In genomic region chr10:25426814-25427213, GRCm38 (mm10) we compare ENCODE assay signal across 12 mouse cellular contexts.
DNase-seq lines count a peak whose midpoint lies in the region; ATAC-seq and TF ChIP-seq lines count a peak whose summit lies in the region.
"Had no signal": no experiment of that assay in that cellular context is flagged by ENCODE, and none has a peak within 500 bp of the region (broad histone marks: within the 10 kb centered on the region; RNA-seq: fewer than 3 reads in every experiment).

No protein-coding gene starts in this region.

- ATAC-seq in lung, embryonic 14.5 days (ENCODE audit: insufficient read depth), result peak; percentile 57
- ATAC-seq in heart, postnatal 0 days (ENCODE audit: insufficient read depth, low read depth), result peak; percentile 37

- H3K27ac ChIP-seq in lung, embryonic 14.5 days (ENCODE audit: low read depth), result peak overlapping the region; percentile 90
- peak overlapping the region; percentile 72 for H3K27ac ChIP-seq in heart, postnatal 0 days (ENCODE audit: low read depth)
- H3K27ac ChIP-seq: liver, embryonic 13.5 days had no signal

- peak overlapping the region; percentile 19 for H3K4me2 ChIP-seq in lung, embryonic 14.5 days
- peak overlapping the region; percentile 26; the same call in 1 of the 2 replicates for H3K4me2 ChIP-seq in heart, postnatal 0 days (ENCODE audit: low read depth, low read length)

- no peak overlapping the region for H3K4me3 ChIP-seq in lung, embryonic 14.5 days (ENCODE audit: low read depth, low read length)
- H3K4me3 ChIP-seq in heart, postnatal 0 days (ENCODE audit: low read depth, low read length), result no peak overlapping the region
- H3K4me3 ChIP-seq: liver, embryonic 13.5 days had no signal

- TF ChIP-seq CTCF in lung, embryonic 14.5 days (IDR thresholded peaks at IDR 0.05; ENCODE audit: low read depth), result no peak
- TF ChIP-seq CTCF in heart, postnatal 0 days (IDR thresholded peaks at IDR 0.05; ENCODE audit: low read depth), result no peak

- H3K9ac ChIP-seq in lung, embryonic 14.5 days, result no peak overlapping the region
- no peak overlapping the region for H3K9ac ChIP-seq in heart, postnatal 0 days (replicated peaks; ENCODE audit: low read depth, low read length)
- H3K9ac ChIP-seq: liver, embryonic 13.5 days had no signal

- no peaks in the 10 kb centered on the region for H3K36me3 ChIP-seq in lung, embryonic 14.5 days (ENCODE audit: insufficient read depth)
- no peaks in the 10 kb centered on the region for H3K36me3 ChIP-seq in heart, postnatal 0 days (replicated peaks; ENCODE audit: control insufficient read depth, insufficient read depth, low read length)
- H3K36me3 ChIP-seq: liver, embryonic 13.5 days had no signal

- WGBS in lung, embryonic 14.5 days, result 10% methylated on average over 4 of the region's 4 CpGs
- WGBS in heart, postnatal 0 days, result 25% methylated on average over 4 of the region's 4 CpGs

- no peaks in the 10 kb centered on the region for H3K27me3 ChIP-seq in lung, embryonic 14.5 days (ENCODE audit: insufficient read depth, low read length)
- no peaks in the 10 kb centered on the region for H3K27me3 ChIP-seq in heart, postnatal 0 days (ENCODE audit: control insufficient read depth, insufficient read depth, low read length)
- H3K27me3 ChIP-seq: liver, embryonic 13.5 days had no signal

- peak; percentile 90 for DNase-seq in heart, adult 11 months
- DNase-seq in heart, postnatal 25 days (ENCODE audit: low spot score), result no peak
- DNase-seq in lung, embryonic 14.5 days, result peak; percentile 56
- DNase-seq in lung, postnatal 25 days (ENCODE audit: low spot score), result no peak
- DNase-seq in heart, postnatal 0 days (ENCODE audit: low spot score), result peak; percentile 34
- DNase-seq in lung, postnatal 36 days, result peak; percentile 41
- DNase-seq in adrenal gland, postnatal 10 days, result no peak
- DNase-seq in adrenal gland, postnatal 14 days, result no peak
- DNase-seq: B cell, adult 2 months; cerebellum, postnatal 10 days; gastrocnemius, postnatal 10 days; liver, embryonic 13.5 days had no signal

- TF ChIP-seq EP300 in heart, postnatal 0 days (IDR thresholded peaks at IDR 0.05; ENCODE audit: low read depth), result no peak

- intact Hi-C loops in heart, postnatal 25 days (cut with DNase I), result no loop called here

- no peaks in the 10 kb centered on the region for H3K9me3 ChIP-seq in lung, embryonic 14.5 days (ENCODE audit: low read depth, low read length)
- no peaks in the 10 kb centered on the region for H3K9me3 ChIP-seq in heart, postnatal 0 days (replicated peaks; ENCODE audit: control insufficient read depth, low read length)
- H3K9me3 ChIP-seq: liver, embryonic 13.5 days had no signal

- peaks cover 35% of the 10 kb centered on the region for H3K4me1 ChIP-seq in lung, embryonic 14.5 days (ENCODE audit: insufficient read depth)
- H3K4me1 ChIP-seq in heart, postnatal 0 days (ENCODE audit: control insufficient read depth, insufficient read depth), result peaks cover 30% of the 10 kb centered on the region

Comparison
In these comparisons a context has a peak if more than half of its experiments do, and no peak if none do; other contexts are left out.
1. DNase-seq: peak in heart, adult 11 months (single experiment), lung, embryonic 14.5 days (single experiment), heart, postnatal 0 days (single experiment) and lung, postnatal 36 days (single experiment); none in heart, postnatal 25 days (single experiment), lung, postnatal 25 days (single experiment), adrenal gland, postnatal 10 days (single experiment) and adrenal gland, postnatal 14 days (single experiment).